Mouse (Mus musculus) ES-Bruce4 (cell line): ENCODE data around the gene Rnf185.

Source experiments
- CTCF ChIP-seq: IDR thresholded peaks from one replicate; pipeline ENCODE4 v1.8.1; 2011; ENCODE audit warnings: low read depth, low read length
- EP300 ChIP-seq: IDR thresholded peaks from 2 replicates; pipeline ENCODE4 v1.6.1; 2011; ENCODE audit warnings: low read depth, low read length; ENCODE audit not compliant: insufficient read depth
- POLR2A ChIP-seq: IDR thresholded peaks from one replicate; pipeline ENCODE4 v1.8.1; 2011; ENCODE audit warnings: low read length; ENCODE audit not compliant: insufficient read depth

- no peak for TF ChIP-seq CTCF
- TF ChIP-seq POLR2A = no peak
- no peak for TF ChIP-seq EP300
Observed at GRCm38 (mm10) chr11:3427697-3428230, 24.4 kb downstream of the Rnf185 start.
